Mouse (Mus musculus) urinary bladder, postnatal 4 days (tissue): ENCODE results near the gene Gga3.
A peak's percentile ranks its signal among the peaks of the same experiment; 100 is the strongest.
"Not testable (repeated sequence)": the region's sequence is repeated elsewhere in the genome, so short reads cannot be mapped to it uniquely, and the experiment has no call there.

Experiments
- DNase-seq, 2 experiments: peaks; one replicate each; pipeline ENCODE4 v3.0.0; 2021 to 2022; ENCODE audit warnings: low spot score in 2 of 2

Gene Gga3

DNA sequence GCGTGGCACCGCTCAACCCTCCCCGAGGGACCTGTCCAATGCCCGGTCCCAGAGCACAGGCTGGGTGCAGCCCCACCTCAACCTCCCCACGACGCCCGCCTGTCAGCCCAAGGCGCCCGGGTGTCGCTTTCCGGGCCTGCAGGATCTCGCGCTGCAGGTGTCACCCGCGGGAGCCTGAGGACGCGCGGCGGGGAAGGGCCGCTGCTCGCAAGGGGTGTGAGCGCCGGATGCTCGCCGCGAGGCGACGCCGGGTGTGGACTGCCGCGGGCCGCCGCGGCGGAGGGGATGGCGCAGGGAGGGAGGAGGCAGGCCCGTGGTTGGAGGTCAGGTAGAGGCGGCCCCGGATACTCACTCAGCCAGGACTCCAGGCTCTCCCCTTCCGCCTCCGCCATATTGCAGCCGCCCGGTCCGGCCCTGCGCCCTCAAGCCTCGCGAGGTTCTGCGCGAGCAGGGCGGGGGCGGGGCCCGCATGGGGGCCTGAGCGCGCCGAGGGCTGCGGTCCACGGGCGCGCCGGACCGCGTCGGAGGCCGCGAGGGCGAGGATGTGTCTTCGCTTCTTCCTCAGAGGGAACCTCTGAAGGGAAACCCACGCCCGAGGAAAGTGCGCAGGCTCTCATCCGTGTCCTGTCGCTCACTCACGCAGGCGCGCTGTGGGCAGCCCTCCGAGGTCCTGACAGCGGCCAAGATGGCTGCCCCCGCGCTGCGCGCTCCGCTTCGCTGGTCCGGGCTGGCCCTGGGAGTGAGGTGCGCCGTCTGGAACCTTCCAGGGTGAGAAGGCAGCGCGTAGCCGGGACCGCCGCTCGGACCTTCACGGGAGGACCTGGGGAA, at the start of gene Gga3, which contains the start of gene Mrps7:
Gene Gga3, minus strand, starts transcription at position 576 of the 828 bp plus-strand sequence.
Gene Mrps7, plus strand, starts transcription at position 450 of the 828 bp plus-strand sequence.
- DNase-seq, result peak; percentile 90 to 92

DNA sequence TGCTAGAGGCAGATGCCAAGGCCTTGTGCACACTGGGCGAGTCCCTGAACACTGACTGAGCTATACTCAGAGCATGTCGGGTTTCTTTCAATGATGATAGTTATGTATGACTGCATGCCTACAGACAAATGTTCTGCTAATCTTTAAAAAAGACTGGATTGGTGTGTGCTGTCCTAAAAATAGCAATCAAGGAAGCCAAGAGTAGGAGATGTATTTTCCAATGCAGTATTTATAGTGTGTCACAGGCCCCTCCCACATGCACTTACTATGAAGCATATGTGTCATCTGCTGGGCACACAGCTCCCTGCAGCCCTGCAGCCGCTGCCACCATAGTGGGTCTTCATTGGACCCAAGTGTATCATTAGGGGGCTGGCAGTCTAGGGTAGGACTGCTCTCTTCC, 49.3 kb upstream of the Gga3 start:
- DNase-seq, result no peak

DNA sequence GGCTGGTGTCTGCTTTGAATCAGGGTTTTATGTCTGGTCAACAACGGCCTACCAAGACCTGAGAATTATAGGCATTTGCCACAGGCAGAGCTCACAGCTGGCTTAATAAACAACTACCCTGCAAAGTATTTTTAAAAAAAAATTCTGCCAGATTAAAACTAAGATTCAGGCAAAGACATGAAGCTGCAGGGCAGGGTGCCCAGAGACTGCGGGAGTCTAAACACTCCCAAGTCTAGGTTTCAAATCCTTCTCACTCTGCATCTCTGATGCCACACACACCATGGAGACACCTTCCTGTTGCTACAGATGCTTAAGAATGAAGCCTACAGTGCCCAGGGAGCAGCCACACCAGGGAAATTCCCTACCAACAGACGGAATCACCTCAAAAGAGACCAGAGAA, 47.8 kb upstream of the Gga3 start:
- DNase-seq, result no peak

DNA sequence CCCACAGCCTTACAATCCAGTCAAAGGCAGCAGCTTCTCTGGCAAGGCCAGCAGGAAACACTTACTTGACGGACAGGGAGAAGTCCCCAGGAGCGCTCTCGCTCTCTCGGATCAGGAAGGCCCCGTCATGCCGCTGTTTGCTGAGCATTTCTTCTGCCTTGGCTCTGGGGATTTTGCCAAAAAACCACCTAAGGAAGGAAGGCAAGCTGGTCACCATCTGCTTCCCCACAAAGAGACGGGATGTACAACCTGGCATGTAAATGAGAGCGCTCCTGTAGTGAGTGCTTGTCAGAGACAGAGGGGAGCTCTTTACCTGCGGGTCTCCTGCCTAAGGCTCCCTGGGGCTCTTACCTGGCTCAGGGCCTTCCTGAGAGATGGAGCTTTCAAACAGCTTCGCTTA, 45.9 kb upstream of the Gga3 start:
- DNase-seq, result no peak

DNA sequence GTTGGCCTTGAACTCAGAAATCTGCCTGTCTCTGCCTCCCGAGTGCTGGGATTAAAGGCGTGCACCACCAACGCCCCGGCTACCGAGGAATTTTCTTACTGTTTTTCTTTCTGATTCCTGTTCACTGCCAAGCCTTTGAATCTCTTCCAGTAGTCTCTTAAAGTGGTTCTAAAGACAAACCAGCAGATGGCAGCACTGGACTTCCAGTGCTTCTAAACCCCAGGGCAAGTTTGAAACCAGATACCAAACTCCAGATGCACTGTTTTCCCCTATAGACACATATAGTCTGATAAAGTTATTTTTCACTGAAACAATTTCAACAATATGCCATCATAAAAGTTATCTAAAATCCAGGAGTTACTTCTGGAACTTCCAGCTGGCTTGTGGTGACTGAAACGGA, 43.6 kb upstream of the Gga3 start:
- no peak for DNase-seq

DNA sequence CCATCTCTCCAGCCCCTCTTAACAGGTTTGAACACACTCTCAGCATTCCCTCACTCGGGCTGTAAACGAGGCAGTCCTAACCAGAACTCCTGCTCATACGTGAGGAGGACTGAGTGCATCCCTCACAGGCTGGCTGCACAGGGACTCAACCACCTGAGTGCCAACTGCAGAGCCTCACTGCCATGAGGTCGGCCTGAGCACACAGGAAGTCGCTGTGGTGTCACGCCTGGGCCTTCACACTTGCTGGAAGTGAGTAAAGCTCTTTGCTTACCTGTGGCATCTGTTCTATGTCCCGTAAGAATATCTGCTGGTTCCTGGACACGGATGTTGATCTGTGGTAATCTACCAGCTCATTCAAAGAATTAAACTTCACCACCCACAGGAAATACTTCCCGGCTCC, 42.6 kb upstream of the Gga3 start:
- DNase-seq, result no peak

DNA sequence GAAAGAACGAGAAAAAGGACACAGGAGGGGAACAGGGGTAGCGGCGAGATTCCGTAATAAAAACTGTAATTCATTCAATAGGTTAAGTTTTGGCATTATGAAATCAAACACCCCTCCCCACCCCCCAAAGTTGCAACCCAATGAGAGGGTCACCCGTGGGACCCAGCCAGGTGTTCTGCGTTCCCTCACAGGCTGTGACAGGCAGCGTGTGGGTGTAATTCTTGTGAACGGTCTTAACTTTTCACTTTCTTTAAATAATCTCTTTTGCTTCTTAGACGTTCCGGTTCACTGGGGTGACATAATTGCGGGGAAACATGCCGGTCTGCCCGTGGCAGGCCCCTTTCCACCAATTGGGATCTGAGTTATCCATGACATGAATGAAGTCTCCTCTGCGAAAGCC, 41.6 kb upstream of the Gga3 start:
- not testable (repeated sequence) for DNase-seq

DNA sequence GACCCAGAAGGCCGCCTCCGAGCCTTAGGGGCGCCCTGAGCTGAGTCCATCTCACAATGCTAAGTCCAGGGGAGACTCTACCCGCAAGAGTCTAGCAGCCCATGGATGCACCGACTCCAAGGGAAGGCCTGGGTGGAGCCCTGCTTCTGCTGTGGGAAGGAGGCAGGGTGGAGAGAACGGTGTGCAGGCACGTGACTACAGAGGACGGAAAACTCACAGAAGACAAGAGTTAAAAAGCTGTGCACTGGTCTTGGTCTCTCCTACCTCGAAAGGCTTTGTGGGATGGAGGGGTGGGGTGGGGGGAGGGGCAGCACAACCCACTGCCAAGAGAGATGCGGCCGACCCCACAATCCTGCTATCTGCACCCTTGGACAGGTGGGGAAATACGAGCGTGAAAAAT, 40.5 kb upstream of the Gga3 start:
- DNase-seq, result no peak

DNA sequence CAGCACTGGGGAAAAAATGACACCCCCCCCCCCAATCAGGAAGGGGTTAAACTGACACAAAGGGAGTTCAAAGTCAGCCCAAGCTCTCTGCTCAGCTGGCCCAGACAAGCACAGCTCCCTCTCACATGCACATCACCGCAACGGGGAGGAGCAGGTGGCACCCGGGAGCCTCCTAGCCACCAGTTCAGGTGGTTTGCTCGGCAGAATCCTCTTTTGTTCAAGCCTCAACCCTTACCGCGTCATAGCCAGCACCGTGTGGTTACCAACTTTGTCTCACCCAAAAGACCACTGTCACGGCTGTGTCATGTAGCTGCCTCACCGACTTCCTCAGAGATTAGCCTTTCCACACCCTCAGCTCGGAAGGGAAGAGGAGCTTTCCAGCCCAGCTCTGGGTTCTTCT, 39.4 kb upstream of the Gga3 start:
- no peak for DNase-seq

DNA sequence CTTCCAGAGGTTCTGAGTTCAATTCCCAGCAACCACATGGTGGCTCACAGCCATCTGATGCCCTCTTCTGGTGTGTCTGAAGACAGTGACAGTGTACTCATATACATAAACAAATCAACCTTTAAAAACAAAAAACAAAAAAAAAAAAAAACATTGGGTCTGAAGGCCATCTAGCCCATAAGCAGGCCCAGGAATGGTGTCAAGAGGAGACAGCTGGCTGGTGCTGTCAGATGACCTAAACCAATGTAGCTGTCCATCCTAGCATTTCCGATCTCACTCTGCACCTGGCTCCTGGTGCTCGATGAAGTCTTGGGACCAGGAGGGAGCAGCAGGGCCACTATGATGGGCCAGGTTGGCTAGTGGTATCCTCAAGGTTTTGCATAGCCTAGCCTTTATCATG, 38.9 kb upstream of the Gga3 start:
- no peak for DNase-seq

DNA sequence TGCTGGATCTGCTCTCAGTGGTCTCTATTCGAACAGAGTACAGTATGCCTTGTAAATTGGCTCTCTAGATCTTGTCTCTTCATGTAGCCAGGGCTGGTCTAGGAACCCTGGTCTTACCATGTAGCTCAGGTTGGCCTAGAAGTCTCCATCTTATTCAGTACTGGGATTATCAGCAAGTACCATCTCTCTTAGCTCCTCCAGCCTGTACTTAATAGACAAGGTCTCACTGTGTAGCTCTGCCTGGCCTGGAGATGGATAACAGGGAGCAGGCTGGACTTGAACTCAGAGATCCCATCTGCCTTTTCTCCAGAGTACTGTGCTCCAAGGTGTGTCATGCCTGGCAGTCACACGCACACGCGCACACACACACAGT, 37.8 kb upstream of the Gga3 start:
- DNase-seq, result no peak

DNA sequence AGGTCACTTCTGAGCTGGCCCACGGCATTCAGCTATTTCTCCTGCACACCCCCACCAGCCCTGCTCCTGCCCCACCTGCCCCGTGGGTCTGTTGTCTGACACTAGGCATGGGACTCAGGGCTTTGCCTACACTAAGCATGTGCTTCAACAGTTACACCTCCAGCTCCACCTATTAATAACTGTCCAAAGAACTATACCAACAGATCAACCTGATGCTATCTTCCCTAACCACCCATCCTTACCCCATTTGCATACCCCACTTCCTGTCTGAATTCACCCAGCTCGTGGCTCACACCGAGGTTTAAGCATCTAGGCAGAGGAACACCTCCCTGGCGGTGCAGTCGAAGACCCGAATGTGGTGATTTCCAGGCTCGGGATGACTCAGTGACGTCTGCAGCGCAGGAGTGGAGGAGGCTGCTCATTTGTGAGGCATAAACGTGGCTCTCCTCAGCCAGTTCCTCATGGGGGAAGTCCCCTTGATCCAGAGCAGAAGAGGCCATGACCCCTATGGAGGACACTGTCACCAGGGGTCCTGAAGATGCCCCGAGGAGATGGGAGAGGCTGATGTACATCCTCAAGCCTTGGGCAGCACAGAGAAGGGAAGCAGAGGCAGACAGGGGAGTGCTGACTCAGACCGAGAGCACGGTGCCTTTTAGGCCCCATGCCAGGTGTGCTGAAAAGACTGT, 37.3 kb upstream of the Gga3 start:
- no peak for DNase-seq

DNA sequence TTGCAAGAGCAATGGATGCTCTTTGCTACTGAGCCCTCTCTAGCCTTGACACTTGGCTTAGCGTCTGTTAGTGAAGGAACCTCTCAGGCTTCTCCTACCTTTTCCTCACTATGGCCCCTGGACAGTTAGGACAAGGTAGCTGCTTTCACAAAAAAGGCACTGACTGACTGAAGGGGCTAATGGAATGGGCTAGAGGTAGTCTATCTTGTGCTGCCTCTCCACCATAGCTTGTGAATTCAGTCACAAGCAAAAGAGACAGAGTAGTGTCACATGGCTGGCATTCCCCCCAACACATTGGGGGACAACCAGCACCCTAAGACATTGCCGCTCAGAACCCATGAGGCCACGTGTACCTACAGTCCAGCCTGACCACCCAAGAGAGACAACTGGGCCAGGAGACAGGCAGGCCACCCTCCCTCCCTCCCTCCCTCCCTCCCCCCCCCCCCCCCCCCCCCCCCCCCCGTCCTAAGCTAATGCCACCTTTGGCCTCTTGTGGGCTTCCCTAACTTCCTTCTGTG, 36.5 kb upstream of the Gga3 start:
- no peak for DNase-seq

DNA sequence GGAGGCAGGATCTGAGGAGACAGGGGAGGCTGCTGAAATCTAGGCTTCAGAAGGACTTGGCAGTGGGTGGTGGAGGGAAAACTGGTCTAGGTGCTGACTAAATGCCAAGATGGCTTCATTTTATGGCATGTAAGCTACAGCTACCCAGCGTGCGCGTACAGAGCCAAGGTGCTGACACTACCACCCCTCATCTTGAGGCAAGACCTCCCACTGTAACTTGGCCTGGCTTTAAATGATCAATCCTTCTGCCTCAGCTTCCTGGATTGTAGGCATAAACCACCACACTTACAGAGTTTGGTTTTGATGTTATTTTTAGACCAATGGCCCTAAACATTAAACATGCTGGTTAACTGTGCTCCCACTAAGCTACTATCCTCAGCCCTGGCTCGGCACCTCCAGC, 35.7 kb upstream of the Gga3 start:
- no peak for DNase-seq

DNA sequence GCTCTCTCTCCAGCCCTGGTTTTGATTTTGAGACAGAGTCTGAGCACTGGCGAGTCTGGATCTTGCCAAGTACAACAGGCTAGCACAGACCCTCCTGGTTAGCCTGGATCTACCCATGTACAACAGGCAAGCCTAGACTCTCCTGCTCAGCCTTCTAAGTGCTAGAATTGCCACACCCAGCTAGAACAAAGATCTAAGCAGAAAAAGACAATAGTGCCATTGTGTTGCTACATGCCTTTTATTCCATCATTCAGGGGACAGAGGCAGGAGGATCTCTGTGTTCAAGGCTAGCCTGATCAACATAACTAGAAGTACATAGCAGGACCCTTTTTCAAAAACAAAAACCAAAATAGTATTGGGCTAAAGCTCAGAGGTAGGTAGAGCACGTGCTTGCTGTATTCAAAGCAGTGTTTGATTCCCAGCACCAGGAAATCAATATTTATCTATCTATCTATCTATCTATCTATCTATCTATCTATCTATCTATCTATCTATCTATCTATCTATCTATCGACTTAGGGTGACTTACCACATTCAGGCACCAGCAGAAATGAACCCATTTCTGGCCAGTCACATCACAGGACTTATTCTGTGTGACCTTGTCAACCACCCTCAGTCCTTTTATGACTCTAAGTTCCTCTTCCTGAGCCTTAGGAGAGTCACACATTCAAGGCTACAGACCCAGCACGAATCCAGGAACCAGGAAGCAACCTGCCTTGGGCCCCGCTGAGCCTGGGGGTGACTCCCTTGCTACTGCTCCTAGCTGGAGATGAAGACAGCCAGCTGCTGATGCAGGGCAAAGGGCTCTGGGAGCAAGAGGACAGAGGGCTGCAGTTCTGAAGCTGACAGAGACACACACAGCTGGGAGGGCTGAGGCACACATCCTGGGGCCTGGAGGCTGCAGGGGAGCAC, 34.9 kb upstream of the Gga3 start:
- no peak for DNase-seq

DNA sequence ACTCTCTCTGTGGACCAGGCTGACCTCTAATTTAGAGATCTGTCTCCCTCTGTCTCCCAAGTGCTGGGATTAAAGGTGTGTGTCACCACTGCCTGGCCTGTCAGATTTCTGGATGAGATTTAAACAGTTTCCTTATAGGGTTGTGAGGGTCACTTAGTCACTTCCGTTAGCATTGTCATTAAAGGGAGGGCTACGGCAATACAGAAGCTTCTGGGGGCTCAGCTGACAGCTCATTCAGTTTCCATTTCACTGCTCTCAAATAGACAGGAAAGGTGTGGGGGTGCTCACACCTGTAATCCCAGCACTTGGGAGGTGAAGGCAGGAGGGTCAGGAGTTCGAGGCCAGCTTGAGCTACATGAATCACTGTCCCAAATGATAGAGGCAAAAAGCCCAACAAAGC, 33.1 kb upstream of the Gga3 start:
- DNase-seq, result no peak

DNA sequence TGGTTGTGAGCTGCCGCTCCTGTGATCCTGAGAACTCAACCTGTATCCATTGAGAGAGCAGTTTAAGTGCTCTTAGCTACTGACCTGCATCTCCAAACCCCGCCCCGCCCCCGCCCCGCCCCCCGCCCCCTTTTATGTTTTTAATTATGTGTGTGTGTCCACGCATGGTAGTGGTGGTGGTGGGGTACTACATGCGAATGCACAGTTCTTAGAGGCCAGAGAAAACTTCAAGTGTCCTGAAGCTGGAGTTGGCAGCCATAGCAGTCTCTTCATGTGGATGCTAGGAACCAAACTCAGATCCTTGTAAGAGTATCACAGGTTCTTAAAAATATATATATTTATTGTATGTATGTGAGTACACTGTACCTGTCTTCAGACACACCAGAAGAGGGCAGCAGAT, 31.6 kb upstream of the Gga3 start:
- DNase-seq, result no peak

DNA sequence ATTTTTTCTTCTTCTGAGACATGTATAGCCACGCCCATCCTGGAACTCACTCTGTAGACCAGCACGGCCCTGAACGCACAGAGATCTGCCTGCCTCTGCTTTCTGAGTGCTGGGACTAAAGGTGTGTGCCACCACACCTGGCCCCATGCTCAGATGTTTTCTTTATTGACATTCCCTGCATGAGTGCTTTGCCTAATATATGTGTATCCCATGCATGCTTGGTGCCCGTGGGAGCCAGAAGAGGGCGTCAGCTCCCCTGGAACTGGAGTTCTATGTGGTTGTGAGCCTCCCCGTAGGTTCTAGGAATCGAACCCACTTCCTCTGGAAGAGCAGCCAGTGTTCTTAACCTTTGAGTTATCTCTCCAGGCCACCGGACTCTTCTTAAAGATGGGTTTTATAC, 31.2 kb upstream of the Gga3 start:
- no peak for DNase-seq

DNA sequence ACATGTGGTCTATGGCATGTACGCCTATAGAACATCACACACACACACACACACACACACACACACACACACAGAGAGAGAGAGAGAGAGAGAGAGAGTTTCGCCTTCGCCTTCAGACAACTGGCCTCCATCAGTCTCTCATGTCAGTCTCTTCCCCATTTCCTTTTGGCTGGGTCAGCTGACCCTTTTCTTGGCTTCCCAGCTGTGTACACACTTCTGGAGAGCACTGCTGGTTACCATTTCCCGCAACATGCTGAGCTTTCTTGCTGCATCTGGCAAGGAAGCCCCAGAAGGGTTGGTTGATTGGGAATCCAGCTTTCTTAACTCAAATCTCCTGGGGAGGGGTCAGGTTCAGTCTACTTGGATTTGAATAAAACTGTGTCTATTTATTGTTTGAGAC, 30.3 kb upstream of the Gga3 start:
- no peak for DNase-seq

DNA sequence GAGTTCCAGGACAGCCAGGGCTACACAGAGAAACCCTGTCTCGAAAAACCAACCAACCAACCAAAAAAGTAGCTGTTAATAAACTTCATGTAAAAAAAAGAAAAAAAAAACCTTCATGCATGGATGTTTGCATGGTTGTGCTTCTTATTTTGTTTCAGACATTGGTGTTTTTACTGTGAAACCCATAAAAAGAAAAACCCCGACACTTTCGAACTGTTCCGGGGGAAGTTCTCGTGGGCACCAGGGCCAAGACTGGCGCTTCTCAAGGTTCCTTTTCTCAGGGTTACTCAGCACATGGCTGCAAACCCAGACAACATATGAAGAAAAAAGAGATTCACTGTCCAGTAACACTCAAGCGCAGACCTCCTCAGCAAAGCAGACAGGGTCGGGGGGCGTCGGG, 29.0 kb upstream of the Gga3 start:
- DNase-seq, result no peak

DNA sequence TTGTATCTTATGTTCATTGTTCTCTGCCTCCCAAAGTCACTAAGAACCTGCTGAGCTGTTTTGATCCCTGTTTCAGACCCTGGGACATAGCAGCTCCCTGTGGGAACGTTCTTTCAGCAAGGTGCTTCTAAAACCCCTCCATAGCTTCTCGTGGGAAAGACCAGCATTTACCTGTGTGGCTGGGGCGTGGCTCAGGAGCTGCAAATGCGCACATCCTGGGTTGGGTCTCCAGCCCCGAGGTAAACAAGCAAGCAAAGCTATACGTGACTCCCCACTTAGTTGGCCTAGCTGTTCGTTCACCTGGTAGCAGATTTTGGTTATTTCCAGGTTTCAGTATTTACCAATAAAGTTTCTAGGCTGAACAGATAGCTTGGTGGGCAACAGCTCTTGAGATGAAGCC, 28.4 kb upstream of the Gga3 start:
- no peak for DNase-seq

DNA sequence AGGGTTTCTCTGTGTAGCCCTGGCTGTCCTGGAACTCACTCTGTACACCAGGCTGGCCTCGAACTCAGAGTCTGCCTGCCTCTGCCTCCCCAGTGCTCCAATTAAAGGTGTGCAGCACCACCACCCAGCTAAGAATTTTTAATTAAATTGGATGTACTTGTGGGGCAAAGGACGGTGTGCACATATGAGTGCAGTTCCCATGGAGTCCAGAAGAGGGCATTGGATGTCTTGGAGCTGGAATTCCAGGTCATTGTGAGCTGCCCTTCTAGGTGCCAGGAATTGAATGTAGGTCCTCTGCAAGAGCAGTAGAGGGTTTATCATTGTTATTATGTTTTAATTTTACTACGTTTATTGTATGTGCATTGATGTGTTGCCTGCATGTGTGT, 27.6 kb upstream of the Gga3 start:
- DNase-seq, result no peak
